Mouse (Mus musculus) hindbrain, postnatal 0 days (tissue): ENCODE results near the gene Lhx4. TPM values are rescaled to one million over a fixed set of nuclear protein-coding genes. Genes with fewer than 3 reads are reported as not detected.
A peak's percentile ranks its signal among the peaks of the same experiment; 100 is the strongest.

Experiments
- ATAC-seq: fragments of 200-750 bp; cut with Nextera tagmentation; 2 replicates; pipeline ENCODE4 v1.8.0; 2017; ENCODE audit warnings: mild to moderate bottlenecking, moderate TSS enrichment, moderate library complexity
- DNase-seq: peaks from one replicate; pipeline ENCODE4 v3.0.0-alpha.2; 2015; ENCODE audit warnings: low spot score
- H3K27ac ChIP-seq: fragments of 300-500 bp; sonication (generic); 2 replicates; pipeline ENCODE4 v1.5.1; 2014; ENCODE audit warnings: mild to moderate bottlenecking
- H3K27me3 ChIP-seq: fragments of 300-500 bp; sonication (generic); 2 replicates; pipeline ENCODE4 v1.6.1; 2014; ENCODE audit warnings: low read length, mixed read lengths; ENCODE audit not compliant: insufficient read depth
- H3K36me3 ChIP-seq: fragments of 300-500 bp; sonication (generic); 2 replicates; pipeline ENCODE4 v1.6.1; 2014; ENCODE audit warnings: low read length, mixed read lengths; ENCODE audit not compliant: insufficient read depth
- H3K4me1 ChIP-seq: fragments of 300-500 bp; sonication (generic); 2 replicates; pipeline ENCODE4 v1.6.1; 2014; ENCODE audit warnings: antibody characterized with exemption, low read length, mixed read lengths; ENCODE audit not compliant: insufficient read depth
- H3K4me2 ChIP-seq: fragments of 300-500 bp; sonication (generic); 2 replicates; pipeline ENCODE4 v1.6.1; 2014; ENCODE audit warnings: low read depth, mild to moderate bottlenecking, low read length, moderate library complexity, mixed read lengths
- H3K4me3 ChIP-seq: fragments of 300-500 bp; sonication (generic); 2 replicates; pipeline ENCODE4 v1.5.1; 2014; ENCODE audit warnings: low read length
- H3K9ac ChIP-seq: fragments of 300-500 bp; sonication (generic); replicated peaks from 2 replicates; pipeline ENCODE4 v1.6.1; 2014; ENCODE audit warnings: mild to moderate bottlenecking, low read length, moderate library complexity, mixed read lengths
- H3K9me3 ChIP-seq: fragments of 300-500 bp; sonication (generic); 2 replicates; pipeline ENCODE4 v1.6.1; 2016; ENCODE audit warnings: low read length, mixed read lengths
- CTCF ChIP-seq: IDR thresholded peaks from 2 replicates; pipeline ENCODE4 v1.5.1; 2016; ENCODE audit warnings: antibody characterized with exemption, control low read depth, low read depth
- WGBS: fragments of 180-500 bp; shearing (Covaris S2); extraction: QIAGEN DNeasy Blood & Tissue Kit; methylation state at CpG from one replicate; pipeline ENCODE4 v1.1.7; 2014; 5-methylcytosine and 5-hydroxymethylcytosine counted together
- polyA plus RNA-seq: library from polyadenylated mRNA; unstranded; fragments of >200 nt; fragmentation: Nextera tagmentation; extraction: Ambion mirVana; gene quantifications from 2 replicates; pipeline ENCODE4 v1.2.1, GENCODE M21; 2015
- total RNA-seq: library from RNA; depleted of rRNA; stranded (reverse); fragments of >200 nt; gene quantifications from 2 replicates; pipeline ENCODE4 v1.2.3, GENCODE M21; 2014

Gene Lhx4
- total and polyA plus RNA-seq, 2 experiments from 2014 or later: 1.8 to 4.3 TPM

GRCm38 (mm10) chr1:155737809-155738383 lies 13.6 kb downstream of the Lhx4 start:
- no peak for TF ChIP-seq CTCF
- Histone ChIP-seq H3K27me3 (peaks cover 86% of the 10 kb centered on the region), H3K36me3 (no peaks in the 10 kb centered on the region), H3K4me2 (no peak overlapping the region), H3K9ac (no peak overlapping the region), H3K4me3 (0 out of 2 replicates have a peak overlapping the region, but pooled peaks have one; percentile 1), H3K9me3 (no peaks in the 10 kb centered on the region), H3K4me1 (peaks cover 7% of the 10 kb centered on the region; the same call in 1 of the 2 replicates), H3K27ac (no peak overlapping the region)
- DNase-seq: no peak
- under 1% methylated on average over 25 of the region's 25 CpGs for WGBS
- no peak for ATAC-seq

GRCm38 (mm10) chr1:155737017-155737808 lies 14.3 kb downstream of the Lhx4 start:
- no peak overlapping the region for H3K4me2 ChIP-seq
- H3K9ac ChIP-seq: no peak overlapping the region
- H3K27me3 ChIP-seq: peaks cover 86% of the 10 kb centered on the region
- H3K4me1 ChIP-seq: peaks cover 3% of the 10 kb centered on the region; the same call in 1 of the 2 replicates
- H3K9me3 ChIP-seq: no peaks in the 10 kb centered on the region
- H3K36me3 ChIP-seq: no peaks in the 10 kb centered on the region
- under 1% methylated on average over 57 of the region's 58 CpGs for WGBS
- no peak for DNase-seq
- H3K4me3 ChIP-seq: 0 out of 2 replicates have a peak overlapping the region, but pooled peaks have one; percentile 1
- ATAC-seq: no peak
- TF ChIP-seq CTCF: no peak
- H3K27ac ChIP-seq: no peak overlapping the region

DNA sequence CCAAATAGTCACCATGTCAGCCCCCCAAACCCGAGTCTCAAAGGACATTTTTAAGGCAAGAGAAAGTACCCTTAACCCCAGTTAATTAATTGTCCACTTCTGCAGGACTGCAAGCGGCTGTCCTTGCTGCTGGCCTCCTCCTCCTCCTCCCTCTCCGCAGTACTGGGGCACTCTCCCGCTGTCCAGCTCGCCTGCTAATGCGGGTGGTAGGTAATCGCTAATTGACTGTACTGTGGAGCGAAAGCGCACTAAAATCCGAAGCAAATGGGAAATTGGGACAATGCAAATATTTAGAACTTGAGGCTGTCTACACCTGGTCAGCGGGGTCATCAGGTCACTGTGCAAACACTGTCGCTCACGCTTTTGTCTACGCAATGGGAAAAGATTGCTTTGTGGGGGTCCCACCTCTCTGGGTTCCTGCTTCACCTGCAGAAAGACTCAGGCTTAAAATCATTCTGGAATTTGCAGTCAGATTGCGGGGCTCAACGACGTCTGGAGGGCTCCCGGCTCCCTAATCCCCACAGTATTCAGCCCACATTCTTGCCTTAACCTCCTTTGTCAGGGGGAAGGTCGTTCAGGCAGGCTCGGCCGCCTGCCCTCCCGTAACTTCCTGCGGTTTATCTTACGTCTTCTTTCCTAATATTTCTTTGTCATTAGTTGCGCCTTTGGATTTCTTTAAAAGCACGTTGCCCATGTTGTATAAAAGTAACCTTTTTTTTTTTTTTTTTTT lies 15.2 kb downstream of the Lhx4 start:
- TF ChIP-seq CTCF: no peak
- no peaks in the 10 kb centered on the region; the same call in 1 of the 2 replicates for H3K4me1 ChIP-seq
- H3K4me2 ChIP-seq: no peak overlapping the region
- ATAC-seq (no peak), DNase-seq (no peak)
- peaks cover 86% of the 10 kb centered on the region for H3K27me3 ChIP-seq
- no peaks in the 10 kb centered on the region for H3K9me3 ChIP-seq
- no peak overlapping the region for H3K9ac ChIP-seq
- no peaks in the 10 kb centered on the region for H3K36me3 ChIP-seq
- no peak overlapping the region for H3K4me3 ChIP-seq
- H3K27ac ChIP-seq: no peak overlapping the region
- 1% methylated on average over 26 of the region's 26 CpGs for WGBS

DNA sequence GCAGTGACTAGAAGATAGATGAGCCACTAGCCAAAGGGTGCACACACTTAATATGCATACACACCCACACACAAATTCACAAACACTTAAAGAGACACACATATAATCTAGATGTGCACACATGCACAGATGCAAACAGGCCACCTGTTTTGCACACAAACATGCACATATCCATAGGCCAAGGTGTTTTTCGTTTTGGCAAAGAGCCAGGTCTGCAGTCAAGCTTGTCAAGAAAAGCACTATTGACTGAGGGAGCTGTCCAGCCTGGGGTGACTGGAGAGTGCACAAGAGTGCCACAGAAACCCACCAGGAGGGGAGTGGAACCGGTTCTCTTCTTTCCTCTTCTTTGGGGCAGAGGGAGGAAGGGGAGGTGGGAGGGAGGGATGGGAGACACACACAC lies 20.3 kb downstream of the Lhx4 start:
- DNase-seq: no peak
- TF ChIP-seq CTCF: no peak
- Histone ChIP-seq H3K27ac (no peak overlapping the region), H3K9ac (no peak overlapping the region), H3K27me3 (peaks cover 79% of the 10 kb centered on the region), H3K4me3 (no peak overlapping the region), H3K4me1 (no peaks in the 10 kb centered on the region), H3K4me2 (no peak overlapping the region), H3K9me3 (no peaks in the 10 kb centered on the region), H3K36me3 (no peaks in the 10 kb centered on the region)
- no peak for ATAC-seq
- whole genome bisulfite sequencing: 10% methylated on average over 2 of the region's 2 CpGs

DNA sequence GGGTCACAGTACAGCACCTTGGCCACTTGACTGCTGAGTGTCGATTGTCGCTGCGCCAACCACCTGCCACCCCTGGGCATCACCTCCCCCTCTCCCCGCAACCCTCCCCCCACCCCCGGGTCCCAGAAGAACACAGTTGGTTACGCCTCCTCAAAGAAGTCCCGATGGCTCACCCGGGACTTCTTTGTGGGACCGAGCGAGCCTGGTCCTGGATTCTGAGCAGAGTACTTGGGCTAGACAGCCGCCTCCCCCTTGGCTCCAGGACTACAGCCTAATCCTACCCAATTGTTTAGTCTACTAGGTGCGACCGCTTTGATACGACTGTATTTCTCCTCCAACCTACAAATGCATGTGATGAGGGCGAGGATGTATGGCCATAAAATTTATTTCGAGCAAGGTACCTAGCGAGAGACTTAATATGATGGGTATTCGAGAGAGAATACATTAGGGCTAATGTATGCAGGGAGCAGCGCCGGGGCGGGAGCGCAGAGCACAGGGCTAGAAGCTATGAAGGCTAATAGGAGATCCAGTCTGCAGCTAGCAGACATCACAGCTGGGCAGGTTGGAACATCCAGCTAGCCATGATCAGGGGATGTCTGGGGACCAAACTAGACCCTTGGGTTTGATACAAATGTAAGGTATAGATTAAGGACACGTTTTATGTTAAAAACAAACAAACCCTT lies 22.2 kb downstream of the Lhx4 start:
- no peaks in the 10 kb centered on the region for H3K9me3 ChIP-seq
- no peak overlapping the region for H3K27ac ChIP-seq
- H3K4me1 ChIP-seq: no peaks in the 10 kb centered on the region
- no peak for TF ChIP-seq CTCF
- peaks cover 68% of the 10 kb centered on the region for H3K27me3 ChIP-seq
- peak overlapping the region; percentile 22 for H3K4me2 ChIP-seq
- H3K36me3 ChIP-seq: no peaks in the 10 kb centered on the region
- H3K4me3 ChIP-seq: no peak overlapping the region
- DNase-seq: no peak
- 3% methylated on average over 23 of the region's 23 CpGs for WGBS
- ATAC-seq: no peak
- H3K9ac ChIP-seq: no peak overlapping the region

DNA sequence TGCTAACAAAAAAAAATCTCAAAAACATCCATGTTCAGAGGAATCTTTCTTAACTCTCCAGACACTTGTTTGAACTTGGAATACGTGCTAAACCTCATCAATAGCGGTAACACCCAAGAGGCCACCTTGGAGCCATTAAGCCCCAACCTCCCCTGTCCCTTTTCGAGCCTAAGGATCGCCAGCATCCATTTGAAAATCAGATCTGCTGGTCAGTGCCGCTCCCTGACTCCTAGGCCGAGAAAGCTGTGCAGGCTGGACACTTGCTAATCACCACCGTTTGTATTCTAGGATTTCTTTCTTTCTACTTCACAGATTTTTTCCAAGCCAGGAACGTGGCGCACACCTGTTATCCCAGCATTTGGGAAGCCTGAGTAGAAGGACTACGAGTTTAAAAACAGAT lies 23.7 kb downstream of the Lhx4 start:
- no peaks in the 10 kb centered on the region for H3K36me3 ChIP-seq
- no peak for ATAC-seq
- TF ChIP-seq CTCF: no peak
- H3K4me2 ChIP-seq: no peak overlapping the region
- H3K9ac ChIP-seq: no peak overlapping the region
- H3K27me3 ChIP-seq: peaks cover 64% of the 10 kb centered on the region
- H3K4me3 ChIP-seq: no peak overlapping the region
- H3K9me3 ChIP-seq: no peaks in the 10 kb centered on the region
- H3K27ac ChIP-seq: no peak overlapping the region
- DNase-seq: no peak
- 30% methylated on average over 10 of the region's 10 CpGs for WGBS
- no peaks in the 10 kb centered on the region for H3K4me1 ChIP-seq
